Mouse (Mus musculus) erythroblast, embryonic 14.5 days (primary cell): ENCODE results near the gene Entpd4b. TPM values are rescaled to one million over a fixed set of nuclear protein-coding genes. Genes with fewer than 3 reads are reported as not detected.

Experiments used
- polyA plus RNA-seq: library from polyadenylated mRNA; stranded (reverse); fragments of >175 nt; gene quantifications from 2 replicates; pipeline ENCODE4 v1.2.3, GENCODE M21; 2012

The Entpd4b gene
- polyA plus RNA-seq, 1 experiment, result 0.05 TPM

Other genes starting within 250 kb of the Entpd4b start
- 0.77 and 12.7 TPM in 2 replicates for gene Gm16867, start 52.1 kb upstream of the Entpd4b start, polyA plus RNA-seq
- not detected in 2 replicates for gene Gm27179, start 42.9 kb upstream of the Entpd4b start, polyA plus RNA-seq